Mouse (Mus musculus): ENCODE results near the gene Necab2.

The Necab2 gene

GRCm38 (mm10) chr8:119452919-119453318, 6.4 kb downstream of the Necab2 start:
- no peak for DNase-seq (ENCODE audit: low spot score)

GRCm38 (mm10) chr8:119456045-119456444, 9.5 kb downstream of the Necab2 start:
- no peak for DNase-seq (ENCODE audit: low spot score)

GRCm38 (mm10) chr8:119459724-119460123, 13.2 kb downstream of the Necab2 start:
- no peak for DNase-seq (ENCODE audit: low spot score)

- DNase-seq (ENCODE audit: low spot score): no peak
These were observed 14.8 kb downstream of the Necab2 start for GRCm38 (mm10) chr8:119461356-119461755.

GRCm38 (mm10) chr8:119463709-119464108, 17.2 kb downstream of the Necab2 start:
- DNase-seq (ENCODE audit: low spot score): no peak

GRCm38 (mm10) chr8:119466105-119466504, 19.6 kb downstream of the Necab2 start:
- DNase-seq (ENCODE audit: low spot score): no peak

- DNase-seq (ENCODE audit: low spot score): no peak
These were observed 20.3 kb downstream of the Necab2 start for GRCm38 (mm10) chr8:119466794-119467193.

GRCm38 (mm10) chr8:119468091-119468490, 21.6 kb downstream of the Necab2 start:
- DNase-seq (ENCODE audit: low spot score): no peak

- DNase-seq (ENCODE audit: low spot score): no peak
These were observed 32.2 kb downstream of the Necab2 start for GRCm38 (mm10) chr8:119478684-119479083.

- no peak for DNase-seq (ENCODE audit: low spot score)
These were observed 37.8 kb downstream of the Necab2 start for GRCm38 (mm10) chr8:119484145-119484896.

GRCm38 (mm10) chr8:119487093-119487492, 40.6 kb downstream of the Necab2 start:
- no peak for DNase-seq (ENCODE audit: low spot score)

GRCm38 (mm10) chr8:119496848-119497247, 50.3 kb downstream of the Necab2 start:
- DNase-seq (ENCODE audit: low spot score): no peak

- DNase-seq (ENCODE audit: low spot score): no peak
These were observed 53.3 kb downstream of the Necab2 start for GRCm38 (mm10) chr8:119499836-119500235.

- DNase-seq (ENCODE audit: low spot score): no peak
These were observed 55.1 kb downstream of the Necab2 start, which contains the start of gene Slc38a8 for GRCm38 (mm10) chr8:119501598-119501997. Slc38a8 (minus strand) TSS chr8:119501698.

- no peak for DNase-seq (ENCODE audit: low spot score)
These were observed 55.6 kb downstream of the Necab2 start for GRCm38 (mm10) chr8:119502111-119502510.

GRCm38 (mm10) chr8:119503191-119503767, 56.8 kb downstream of the Necab2 start:
- no peak for DNase-seq (ENCODE audit: low spot score)

GRCm38 (mm10) chr8:119505488-119505887, 59.0 kb downstream of the Necab2 start:
- no peak for DNase-seq (ENCODE audit: low spot score)

GRCm38 (mm10) chr8:119506106-119506505, 59.6 kb downstream of the Necab2 start:
- DNase-seq (ENCODE audit: low spot score): no peak

GRCm38 (mm10) chr8:119510471-119510870, 64.0 kb downstream of the Necab2 start:
- no peak for DNase-seq (ENCODE audit: low spot score)

GRCm38 (mm10) chr8:119511722-119512121, 65.2 kb downstream of the Necab2 start:
- DNase-seq (ENCODE audit: low spot score): no peak

- DNase-seq (ENCODE audit: low spot score): no peak
These were observed 66.9 kb downstream of the Necab2 start for GRCm38 (mm10) chr8:119513405-119513804.

GRCm38 (mm10) chr8:119514940-119515339, 68.4 kb downstream of the Necab2 start:
- DNase-seq (ENCODE audit: low spot score): no peak

GRCm38 (mm10) chr8:119515767-119516166, 69.2 kb downstream of the Necab2 start:
- no peak for DNase-seq (ENCODE audit: low spot score)

GRCm38 (mm10) chr8:119516674-119517073, 70.2 kb downstream of the Necab2 start:
- DNase-seq (ENCODE audit: low spot score): no peak

All from ovary, postnatal 10 days (tissue).